Mouse (Mus musculus) heart, embryonic 13.5 days (tissue): ENCODE data around the gene Cpsf3. TPM values are rescaled to one million over a fixed set of nuclear protein-coding genes. Genes with fewer than 3 reads are reported as not detected.

ENCODE experiments used
- ATAC-seq: fragments of 200-750 bp; cut with Nextera tagmentation; 2 replicates; pipeline ENCODE4 v1.8.0; 2017; ENCODE audit warnings: moderate TSS enrichment; ENCODE audit not compliant: insufficient number of reproducible peaks, low FRiP score, low TSS enrichment; ENCODE audit errors: extremely low read depth
- H3K27ac ChIP-seq: fragments of 300-500 bp; sonication (generic); replicated peaks from 2 replicates; pipeline ENCODE4 v1.5.1; 2015; ENCODE audit warnings: moderate library complexity, mild to moderate bottlenecking, inconsistent platforms
- H3K27me3 ChIP-seq: fragments of 300-500 bp; sonication (generic); replicated peaks from 2 replicates; pipeline ENCODE4 v1.6.1; 2015; ENCODE audit warnings: mild to moderate bottlenecking, inconsistent platforms
- H3K36me3 ChIP-seq: fragments of 300-500 bp; sonication (generic); 2 replicates; pipeline ENCODE4 v1.6.1; 2015; ENCODE audit warnings: mild to moderate bottlenecking, inconsistent platforms
- H3K4me1 ChIP-seq: fragments of 300-500 bp; sonication (generic); 2 replicates; pipeline ENCODE4 v1.6.1; 2015; ENCODE audit warnings: inconsistent platforms
- H3K4me2 ChIP-seq: fragments of 300-500 bp; sonication (generic); 2 replicates; pipeline ENCODE4 v1.6.1; 2015; ENCODE audit warnings: inconsistent platforms, mild to moderate bottlenecking, moderate library complexity
- H3K4me3 ChIP-seq: fragments of 300-500 bp; sonication (generic); 2 replicates; pipeline ENCODE4 v1.5.1; 2015; ENCODE audit warnings: moderate library complexity, mild to moderate bottlenecking, inconsistent platforms
- H3K9ac ChIP-seq: fragments of 300-500 bp; sonication (generic); 2 replicates; pipeline ENCODE4 v1.6.1; 2015; ENCODE audit warnings: inconsistent platforms, mild to moderate bottlenecking, moderate library complexity
- H3K9me3 ChIP-seq: fragments of 300-500 bp; sonication (generic); 2 replicates; pipeline ENCODE4 v1.6.1; 2016; ENCODE audit warnings: inconsistent platforms
- WGBS: fragments of 180-500 bp; shearing (Covaris S2); methylation state at CpG from one replicate; pipeline ENCODE4 v1.1.7; 2015; ENCODE audit warnings: mixed read lengths; 5-methylcytosine and 5-hydroxymethylcytosine counted together
- polyA plus RNA-seq: library from polyadenylated mRNA; unstranded; fragments of >200 nt; fragmentation: Nextera tagmentation; extraction: Ambion mirVana; gene quantifications from 2 replicates; pipeline ENCODE4 v1.2.1, GENCODE M21; 2015

The Cpsf3 gene
- polyA plus RNA-seq, 1 experiment from 2014 or later, result 64.6 TPM

DNA sequence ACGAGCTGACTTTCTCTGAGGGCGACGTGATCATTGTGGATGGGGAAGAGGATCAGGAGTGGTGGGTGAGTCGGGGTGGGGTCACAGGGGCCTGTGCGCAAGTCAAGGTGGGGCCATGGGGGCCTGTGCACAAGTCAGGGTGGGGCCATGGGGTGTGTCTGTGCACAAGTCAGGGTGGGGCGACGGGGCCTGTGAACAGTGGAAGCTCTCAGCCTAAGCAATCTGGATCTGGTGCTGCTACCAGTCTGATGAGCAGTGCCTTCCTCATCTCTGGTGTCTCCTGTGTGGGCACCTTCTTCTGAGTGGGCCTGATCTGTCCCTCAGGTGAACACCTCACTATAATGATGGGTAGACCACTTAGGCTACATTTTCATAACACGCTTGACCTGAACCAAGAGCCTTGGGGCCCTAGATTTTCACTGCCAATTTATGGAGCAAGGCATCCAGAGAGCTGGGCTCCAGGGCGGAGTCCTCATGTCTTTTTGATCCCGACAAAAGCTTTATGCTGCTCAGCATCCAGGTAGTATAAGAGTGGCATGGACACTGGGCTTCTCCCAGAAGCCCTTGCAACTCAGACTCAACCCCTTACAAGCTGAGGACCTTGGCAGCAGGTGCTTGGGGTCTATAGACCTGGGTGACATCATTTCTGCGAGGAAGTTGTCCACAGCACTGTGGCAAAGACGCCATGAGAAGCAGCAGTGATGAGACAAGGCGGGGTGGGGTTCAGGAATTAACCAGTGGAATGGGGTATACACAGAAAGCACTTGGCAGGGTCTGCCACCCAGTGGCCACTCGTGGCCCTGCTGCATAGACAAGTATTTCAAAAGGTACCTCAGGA is 19.0 kb upstream of the Cpsf3 start:
- Histone ChIP-seq H3K9ac (no peak overlapping the region), H3K4me1 (peaks cover 7% of the 10 kb centered on the region), H3K4me2 (no peak overlapping the region), H3K27ac (no peak overlapping the region), H3K4me3 (no peak overlapping the region), H3K36me3 (peaks cover 87% of the 10 kb centered on the region), H3K27me3 (no peaks in the 10 kb centered on the region), H3K9me3 (no peaks in the 10 kb centered on the region)
- 74% methylated on average over 14 of the region's 14 CpGs for WGBS
- ATAC-seq, result no peak

DNA sequence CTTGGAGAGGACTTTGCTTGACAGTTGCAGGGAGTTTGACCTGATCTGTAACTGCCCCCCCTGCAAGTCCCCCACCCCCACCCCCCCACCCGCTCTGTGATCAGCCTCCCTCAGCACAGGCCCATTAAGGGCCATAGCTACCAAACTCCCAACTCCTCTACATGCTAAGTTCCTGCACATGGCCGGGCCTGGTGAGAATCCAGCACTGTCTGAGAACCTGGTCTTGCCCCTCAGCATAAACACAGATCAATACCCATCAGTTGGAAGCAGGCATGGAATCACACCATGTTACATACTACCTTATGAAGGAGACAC is 18.4 kb upstream of the Cpsf3 start:
- H3K27me3 ChIP-seq, result no peaks in the 10 kb centered on the region
- H3K9me3 ChIP-seq, result no peaks in the 10 kb centered on the region
- no peak overlapping the region for H3K4me2 ChIP-seq
- 83% methylated on average over 2 of the region's 2 CpGs for WGBS
- peaks cover 7% of the 10 kb centered on the region for H3K4me1 ChIP-seq
- H3K27ac ChIP-seq, result no peak overlapping the region
- H3K36me3 ChIP-seq, result peaks cover 89% of the 10 kb centered on the region
- no peak overlapping the region for H3K9ac ChIP-seq
- H3K4me3 ChIP-seq, result no peak overlapping the region
- ATAC-seq, result no peak

DNA sequence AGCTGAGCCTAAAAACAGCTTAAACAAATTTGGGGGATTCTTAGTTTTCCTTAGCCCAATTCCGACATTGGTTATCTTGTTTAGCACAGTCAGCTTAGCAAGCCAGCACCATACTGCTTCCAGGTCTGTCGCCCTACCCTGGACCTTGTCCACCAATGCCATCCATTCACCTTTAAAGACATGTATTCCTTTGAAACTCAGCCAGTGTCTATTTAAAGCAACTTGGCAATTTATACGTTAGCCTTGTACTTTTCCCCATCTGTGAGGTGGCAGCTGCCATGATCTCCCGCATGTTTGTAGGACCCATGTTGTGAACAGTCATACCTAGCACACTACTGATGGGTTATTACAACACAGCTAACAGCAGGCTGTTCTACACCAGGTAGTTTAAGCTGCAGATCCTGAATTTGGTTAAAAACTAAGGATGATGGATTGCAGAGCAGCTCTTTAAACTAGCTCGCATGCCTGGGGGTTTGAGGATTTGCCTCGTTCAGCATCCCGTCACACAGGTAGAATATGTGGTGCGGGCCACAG is 17.0 kb upstream of the Cpsf3 start:
- ATAC-seq, result no peak
- Histone ChIP-seq H3K4me3 (no peak overlapping the region), H3K27me3 (no peaks in the 10 kb centered on the region), H3K9ac (no peak overlapping the region), H3K27ac (no peak overlapping the region), H3K4me2 (no peak overlapping the region), H3K4me1 (peaks cover 7% of the 10 kb centered on the region), H3K9me3 (no peaks in the 10 kb centered on the region), H3K36me3 (peaks cover 88% of the 10 kb centered on the region)
- 80% methylated on average over 8 of the region's 8 CpGs for WGBS

DNA sequence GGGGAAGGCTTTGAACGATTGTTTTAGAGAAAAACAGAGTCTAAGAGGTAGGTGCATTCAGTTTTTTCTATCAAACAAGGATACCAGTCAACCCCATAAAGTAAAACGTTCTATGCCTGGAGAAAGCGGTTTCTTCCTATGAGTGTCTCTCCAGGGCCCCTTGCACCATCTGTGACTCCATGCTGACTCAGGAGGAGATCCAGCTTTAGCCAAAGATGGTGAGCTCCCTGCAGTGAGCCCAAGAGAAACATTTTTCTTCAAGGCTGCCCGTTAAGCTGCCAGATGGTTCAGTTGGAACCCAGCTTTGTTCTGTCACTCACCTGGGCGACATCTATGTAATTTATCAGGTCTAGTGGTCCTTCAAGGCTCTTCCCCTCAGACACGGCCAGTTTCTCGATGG is 10.7 kb upstream of the Cpsf3 start:
- no peak for ATAC-seq
- Histone ChIP-seq H3K36me3 (peaks cover 79% of the 10 kb centered on the region), H3K4me1 (no peaks in the 10 kb centered on the region), H3K9me3 (no peaks in the 10 kb centered on the region), H3K27me3 (no peaks in the 10 kb centered on the region), H3K9ac (no peak overlapping the region), H3K4me3 (no peak overlapping the region), H3K27ac (no peak overlapping the region), H3K4me2 (no peak overlapping the region)
- WGBS, result 73% methylated on average over 7 of the region's 7 CpGs

DNA sequence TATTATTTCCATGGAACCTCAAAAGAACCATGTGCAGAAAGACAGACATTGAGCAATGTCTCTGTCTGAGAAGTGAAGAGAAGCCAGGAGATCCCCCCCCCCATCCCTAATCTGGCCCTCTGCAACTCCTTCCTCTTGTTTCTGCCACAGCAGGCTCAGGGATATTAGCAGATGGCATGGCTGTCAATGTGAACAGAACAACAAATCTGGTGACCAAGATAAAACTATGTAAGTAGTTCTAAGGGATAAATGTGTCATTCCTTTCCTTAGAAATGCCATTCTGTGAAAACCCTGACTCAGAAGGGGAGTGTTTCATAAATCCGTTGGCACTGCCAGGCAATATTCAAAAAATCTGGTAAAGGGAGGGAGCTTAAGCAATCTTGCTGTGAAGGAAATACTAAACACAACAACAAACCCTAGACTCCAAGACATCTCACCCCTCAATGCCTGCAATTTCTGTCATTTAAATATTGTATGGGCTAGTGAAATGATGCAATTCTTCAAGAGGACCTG is 7.8 kb upstream of the Cpsf3 start:
- WGBS, result 62% methylated on average over 1 of the region's 1 CpGs
- ATAC-seq, result no peak
- H3K36me3 ChIP-seq, result peaks cover 52% of the 10 kb centered on the region
- H3K9ac ChIP-seq, result no peak overlapping the region
- H3K9me3 ChIP-seq, result no peaks in the 10 kb centered on the region
- no peak overlapping the region for H3K27ac ChIP-seq
- H3K27me3 ChIP-seq, result no peaks in the 10 kb centered on the region
- no peak overlapping the region for H3K4me2 ChIP-seq
- no peak overlapping the region for H3K4me3 ChIP-seq
- no peaks in the 10 kb centered on the region for H3K4me1 ChIP-seq

DNA sequence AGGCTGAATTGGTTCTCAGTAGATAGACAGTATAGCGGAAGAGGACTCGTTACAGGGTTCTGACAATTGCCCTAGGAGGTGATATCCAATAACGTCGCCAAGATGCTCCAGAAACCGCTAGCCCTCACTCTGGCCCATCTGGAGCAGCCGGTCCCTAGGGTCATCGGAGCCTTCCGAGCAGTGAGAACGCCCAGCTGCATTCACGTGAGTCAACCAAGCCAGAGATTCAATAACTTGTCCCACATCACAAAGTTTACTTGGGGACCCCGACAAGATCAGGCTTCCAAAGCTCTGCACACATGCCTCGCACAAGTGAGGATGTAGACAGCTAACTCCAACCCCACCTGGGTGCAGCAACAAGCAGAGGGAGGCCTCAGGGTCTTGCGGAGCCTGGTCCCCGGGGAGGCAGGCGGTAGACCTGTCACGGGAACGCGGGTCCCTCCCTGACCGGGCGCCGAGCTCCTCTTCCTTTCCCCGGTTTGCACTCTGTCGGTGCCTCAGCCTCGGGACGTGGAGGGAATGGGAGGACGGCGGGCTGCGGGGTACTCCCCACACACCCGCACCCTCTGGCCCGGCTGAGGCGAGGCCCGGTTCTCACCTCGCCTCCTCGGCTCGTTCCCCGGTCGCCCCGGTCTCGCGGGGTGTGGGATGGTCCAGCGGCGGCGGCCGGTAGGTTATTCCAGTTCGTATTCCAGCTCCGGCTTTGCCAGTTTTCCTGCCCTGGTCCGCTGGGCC is 484 bp downstream of the Cpsf3 start:
- WGBS, result under 1% methylated on average over 39 of the region's 47 CpGs
- Histone ChIP-seq H3K9ac (peak overlapping the region; percentile 98), H3K4me2 (peak overlapping the region; percentile 90), H3K4me3 (peak overlapping the region; percentile 95), H3K27me3 (no peaks in the 10 kb centered on the region), H3K27ac (peak overlapping the region; percentile 88), H3K4me1 (peaks cover 28% of the 10 kb centered on the region), H3K36me3 (peaks cover 14% of the 10 kb centered on the region), H3K9me3 (no peaks in the 10 kb centered on the region)
- peak; percentile 4 for ATAC-seq

DNA sequence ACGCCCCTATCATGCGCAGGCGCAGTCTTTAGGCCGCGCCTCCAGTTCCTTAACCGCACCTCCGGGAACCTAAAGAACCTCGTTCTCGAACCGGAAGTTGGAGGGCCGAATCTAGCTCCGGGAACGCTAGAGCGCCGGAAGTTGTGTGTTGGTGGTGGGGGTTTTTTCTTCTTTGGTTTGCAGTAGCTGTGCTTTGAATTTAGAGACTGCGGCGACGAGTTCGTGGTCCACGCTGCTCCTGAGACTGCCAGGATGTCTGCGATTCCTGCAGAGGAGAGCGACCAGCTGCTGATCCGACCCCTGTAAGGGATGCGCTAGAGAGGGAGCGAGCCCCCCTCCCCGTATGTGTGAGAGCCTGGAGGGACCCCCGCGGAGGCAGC is 1.0 kb downstream of the Cpsf3 start, which contains the start of gene Itgb1bp1:
Gene Itgb1bp1 (minus strand): TSS at position 42 of the 380 bp plus-strand sequence.
- Histone ChIP-seq H3K36me3 (peaks cover 19% of the 10 kb centered on the region), H3K9ac (peak within 1 kb of the TSS; percentile 98), H3K4me3 (peak within 1 kb of the TSS; percentile 95), H3K9me3 (no peaks in the 10 kb centered on the region), H3K27ac (peak within 1 kb of the TSS; percentile 88), H3K4me1 (peaks cover 28% of the 10 kb centered on the region), H3K27me3 (no peaks in the 10 kb centered on the region), H3K4me2 (peak within 1 kb of the TSS; percentile 90)
- peak; percentile 91; the same call in 1 of the 2 replicates for ATAC-seq
- 0% methylated on average over 28 of the region's 28 CpGs for WGBS

DNA sequence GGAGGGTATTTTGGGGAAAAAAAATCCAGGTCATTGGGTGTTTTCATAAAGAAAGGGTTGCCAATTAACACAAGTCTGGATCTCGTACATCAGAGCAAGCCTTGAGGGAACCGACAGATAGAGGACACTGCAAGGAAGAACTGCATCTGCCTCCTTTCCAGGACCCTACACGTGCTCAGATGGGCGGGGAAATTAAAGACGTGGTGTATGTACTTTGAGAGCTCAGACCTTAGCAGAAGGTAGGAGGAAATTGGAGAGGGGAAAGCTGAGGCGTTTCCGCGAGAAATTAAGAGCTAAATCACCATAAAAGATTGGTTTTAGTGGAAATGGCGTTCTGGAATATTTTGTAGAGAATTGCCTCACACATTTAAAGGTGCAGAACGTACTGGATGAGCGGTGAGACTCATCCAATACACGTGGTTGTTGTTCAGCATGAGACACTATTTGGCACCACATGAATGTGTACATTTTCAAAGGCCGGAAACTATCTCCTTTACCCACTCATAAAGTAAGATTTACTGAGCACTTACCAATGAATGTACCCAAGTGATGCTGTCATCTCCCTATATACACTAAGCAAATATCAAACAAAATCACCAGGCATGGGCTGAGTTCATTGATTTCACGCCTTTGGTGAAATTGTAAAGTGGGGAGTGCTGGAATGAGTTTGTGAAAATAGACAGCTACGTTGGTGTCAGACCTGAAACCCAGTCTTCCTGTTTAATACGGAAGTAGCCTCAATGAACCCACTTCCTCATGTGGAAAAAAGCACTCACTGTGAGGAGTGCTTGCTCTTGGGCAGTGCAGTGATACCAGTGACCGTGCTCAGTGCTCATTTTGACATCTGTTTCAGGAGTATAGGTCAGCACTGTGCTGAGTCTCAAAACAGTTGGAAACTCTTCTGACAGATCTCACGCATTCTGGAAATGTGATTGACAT is 1.8 kb downstream of the Cpsf3 start:
- ATAC-seq, result no peak
- peak overlapping the region; percentile 88 for H3K27ac ChIP-seq
- no peaks in the 10 kb centered on the region for H3K27me3 ChIP-seq
- peak overlapping the region; percentile 90 for H3K4me2 ChIP-seq
- H3K9ac ChIP-seq, result peak overlapping the region; percentile 98
- H3K9me3 ChIP-seq, result no peaks in the 10 kb centered on the region
- 32% methylated on average over 18 of the region's 18 CpGs for WGBS
- peaks cover 28% of the 10 kb centered on the region for H3K4me1 ChIP-seq
- peaks cover 24% of the 10 kb centered on the region for H3K36me3 ChIP-seq
- H3K4me3 ChIP-seq, result peak overlapping the region; percentile 95

DNA sequence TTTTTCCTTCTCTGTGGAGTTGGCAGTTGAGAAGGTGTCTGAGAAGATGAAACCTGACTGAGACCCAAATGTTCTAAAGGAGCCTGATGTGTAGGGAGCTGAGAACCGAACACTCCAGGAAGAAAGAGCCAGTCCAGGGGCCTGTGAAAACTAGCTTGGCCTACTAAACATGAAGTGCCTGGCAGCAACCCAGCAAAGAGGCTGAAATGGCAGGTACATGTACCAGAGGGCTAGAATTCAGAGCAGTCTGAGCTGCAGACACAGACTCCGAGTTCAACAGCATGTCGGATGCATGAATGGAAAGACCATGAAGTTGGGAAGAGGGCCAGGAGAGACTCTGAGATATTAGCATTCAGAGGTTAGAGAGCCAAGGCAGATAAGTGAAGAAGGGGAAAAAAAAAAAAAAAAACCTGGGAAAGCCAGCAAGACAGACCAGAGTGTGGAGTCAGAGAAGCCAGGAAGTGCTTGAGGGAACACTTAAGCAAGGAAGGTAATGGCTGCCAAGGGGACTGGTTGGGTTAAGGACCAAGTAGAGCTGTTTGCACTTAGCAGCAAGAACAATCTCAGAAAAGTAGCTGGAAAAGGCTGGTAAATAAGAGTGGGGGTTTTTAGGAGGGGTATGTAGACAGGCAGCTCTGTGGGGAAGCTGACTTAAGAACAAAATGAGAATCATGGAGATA is 3.7 kb downstream of the Cpsf3 start:
- 70% methylated on average over 3 of the region's 3 CpGs for WGBS
- H3K9ac ChIP-seq, result no peak overlapping the region
- H3K9me3 ChIP-seq, result no peaks in the 10 kb centered on the region
- no peak overlapping the region for H3K4me2 ChIP-seq
- no peak overlapping the region for H3K4me3 ChIP-seq
- no peaks in the 10 kb centered on the region for H3K27me3 ChIP-seq
- ATAC-seq, result no peak
- H3K27ac ChIP-seq, result peak overlapping the region; percentile 38; the same call in 1 of the 2 replicates
- H3K4me1 ChIP-seq, result peaks cover 28% of the 10 kb centered on the region
- peaks cover 43% of the 10 kb centered on the region for H3K36me3 ChIP-seq

DNA sequence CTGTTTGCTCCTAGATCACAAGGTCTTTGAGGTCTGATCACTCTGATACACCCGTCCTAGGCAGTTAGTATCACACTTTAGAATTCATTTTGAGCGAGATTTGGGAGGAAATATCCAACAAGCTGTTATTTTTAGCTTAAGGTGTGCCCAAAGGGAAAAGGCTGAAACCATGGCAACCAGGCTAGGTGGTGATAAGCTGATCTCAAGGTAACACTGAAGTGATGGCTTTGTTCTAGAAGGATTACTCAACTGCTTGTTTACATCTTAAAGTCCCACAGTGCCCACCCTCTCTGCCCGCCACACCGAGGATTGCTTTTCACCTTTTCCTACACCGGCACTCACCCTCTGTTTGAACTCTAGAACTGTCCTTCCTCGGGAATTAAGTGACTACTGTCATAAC is 4.5 kb downstream of the Cpsf3 start:
- 82% methylated on average over 6 of the region's 6 CpGs for WGBS
- peaks cover 51% of the 10 kb centered on the region for H3K36me3 ChIP-seq
- peaks cover 28% of the 10 kb centered on the region for H3K4me1 ChIP-seq
- ATAC-seq, result no peak
- H3K4me3 ChIP-seq, result no peak overlapping the region
- no peak overlapping the region for H3K4me2 ChIP-seq
- no peaks in the 10 kb centered on the region for H3K9me3 ChIP-seq
- no peak overlapping the region for H3K27ac ChIP-seq
- no peak overlapping the region for H3K9ac ChIP-seq
- H3K27me3 ChIP-seq, result no peaks in the 10 kb centered on the region
